Mouse (Mus musculus): ENCODE measurements around the gene Tlx2. TPM values are rescaled to one million over a fixed set of nuclear protein-coding genes. Genes with fewer than 3 reads are reported as not detected.

Gene Tlx2
- total and polyA plus RNA-seq, 3 experiments = not detected

DNA sequence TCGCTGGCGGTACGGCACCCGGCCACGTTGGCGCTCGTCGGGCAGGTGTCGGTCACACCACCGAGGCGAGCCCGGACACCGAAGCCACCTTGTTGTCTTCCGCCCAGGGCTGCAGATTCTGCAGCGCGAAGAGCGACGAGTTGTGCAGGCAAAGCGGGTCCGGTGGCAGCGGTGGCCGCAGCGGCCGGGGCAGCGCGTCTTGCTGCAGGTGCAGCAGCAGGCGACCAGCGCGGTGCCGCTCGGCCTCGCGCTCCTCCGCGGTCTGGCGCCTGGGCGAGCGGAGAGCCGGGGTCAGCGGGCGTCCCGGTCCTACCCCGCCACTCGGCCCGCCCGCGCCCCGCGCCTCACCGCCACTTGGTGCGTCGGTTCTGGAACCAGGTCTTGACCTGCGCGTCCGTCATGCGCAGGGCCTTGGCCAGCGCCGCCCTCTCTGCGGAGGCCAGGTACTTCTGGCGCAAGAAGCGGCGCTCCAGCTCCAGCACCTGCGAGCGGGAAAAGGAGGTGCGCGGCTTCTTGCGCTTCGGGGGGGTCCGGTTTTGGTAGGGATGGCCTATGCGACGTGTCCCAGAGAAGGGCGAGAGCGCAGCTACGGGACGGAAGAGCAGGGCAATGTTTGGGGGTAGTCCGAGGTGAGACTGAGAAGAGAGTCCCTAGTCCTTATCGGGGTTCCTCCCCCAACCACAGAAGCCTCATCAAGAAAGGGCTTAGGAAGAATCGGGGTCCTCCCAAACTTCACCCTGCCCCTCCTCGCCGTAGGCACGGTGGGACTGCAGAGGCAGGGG is 1.2 kb downstream of the Tlx2 start:
- Histone ChIP-seq H3K4me3 (replicated peaks in 1 of 3; ENCODE audit: low read depth in 2 of 3, low read length in 2 of 3, poor library complexity in 1 of 3) (no peak overlapping the region), H3K27me3 (replicated peaks) (no peaks in the 10 kb centered on the region), H3K9me3 (replicated peaks; ENCODE audit: low read length) (peaks cover 33% of the 10 kb centered on the region), H3K27ac (ENCODE audit: insufficient read depth, low read depth) (no peak overlapping the region), H3K79me2 (replicated peaks; ENCODE audit: control insufficient read depth, extremely low read depth, insufficient read depth, poor library complexity, severe bottlenecking) (no peaks in the 10 kb centered on the region), H3K4me2 (ENCODE audit: insufficient read depth, low read depth, poor library complexity, severe bottlenecking) (no peak overlapping the region), H3K4me1 (ENCODE audit: control insufficient read depth in 1 of 2, insufficient read depth in 2 of 2) (no peaks in the 10 kb centered on the region), H3K9ac (ENCODE audit: insufficient read depth, low read depth) (no peak overlapping the region), H3K36me3 (replicated peaks in 1 of 2; ENCODE audit: control insufficient read depth in 1 of 2, insufficient read depth in 1 of 2, low read length in 1 of 2) (peaks cover 0 to 26% of the 10 kb centered on the region in 2 experiments)
- in situ Hi-C loops (cut with MboI; ENCODE audit: low pct_ligation_motif_present, low pct_unique_long_range_greater_than_20kb, low sequenced_read_pairs) = no loop called here
- DNase-seq (ENCODE audit: extremely low read depth) = no peak
- TF ChIP-seq MAZ (IDR thresholded peaks at IDR 0.05; ENCODE audit: low read depth, low read length) = no peak
- TF ChIP-seq RCOR1 (conservative IDR thresholded peaks at IDR 0.05; ENCODE audit: low read depth, low read length) = no peak
- no peak for TF ChIP-seq CTCF (conservative IDR thresholded peaks at IDR 0.05 in 1 of 2, IDR thresholded peaks at IDR 0.05 in 1 of 2; ENCODE audit: low read depth in 2 of 2, low read length in 2 of 2)
- TF ChIP-seq ZKSCAN1 (IDR thresholded peaks at IDR 0.05; ENCODE audit: borderline replicate concordance, low read depth, low read length) = no peak
- no peak for TF ChIP-seq E2F4 (IDR thresholded peaks at IDR 0.05; ENCODE audit: insufficient replicate concordance, low read depth, low read length)
- no peak for TF ChIP-seq TBP (conservative IDR thresholded peaks at IDR 0.05; ENCODE audit: low read depth, low read length)
- TF ChIP-seq ZC3H11A (IDR thresholded peaks at IDR 0.05; ENCODE audit: low read depth, low read length) = no peak
- no peak for TF ChIP-seq HCFC1 (IDR thresholded peaks at IDR 0.05; ENCODE audit: low read depth, low read length)
- TF ChIP-seq MEF2A (IDR thresholded peaks at IDR 0.05; ENCODE audit: borderline replicate concordance, low read depth, low read length) = no peak
- TF ChIP-seq ZNF384 (IDR thresholded peaks at IDR 0.05; ENCODE audit: low read depth, low read length) = no peak
- no peak for TF ChIP-seq GABPA (IDR thresholded peaks at IDR 0.05; ENCODE audit: insufficient replicate concordance, low read depth, low read length)
- no peak for TF ChIP-seq ELF1 (IDR thresholded peaks at IDR 0.05; ENCODE audit: low read depth, low read length)
- dilution Hi-C loops (cut with MboI; ENCODE audit: extremely low pct_ligation_motif_present, extremely low pct_unique_long_range_greater_than_20kb, low sequenced_read_pairs) = no loop called here

DNA sequence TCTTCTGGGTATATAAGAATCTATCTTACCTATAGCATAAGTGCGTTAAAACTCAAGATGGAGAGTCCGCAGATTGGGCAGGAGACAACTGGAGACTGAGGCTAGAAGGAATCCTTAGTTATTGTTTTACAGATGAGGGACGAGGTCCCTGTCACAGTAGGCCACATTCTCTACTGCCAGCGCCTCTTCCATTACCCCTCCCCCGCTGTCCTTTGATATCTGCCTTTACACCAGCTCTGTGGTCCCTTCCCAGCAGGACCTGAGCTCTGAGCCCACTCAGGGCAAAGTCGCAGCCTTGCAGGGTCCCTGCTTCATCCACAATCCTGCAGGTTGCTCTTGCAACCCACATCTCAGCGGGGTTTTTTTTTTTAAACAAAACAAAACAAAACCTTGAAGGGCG is 1.9 kb downstream of the Tlx2 start:
- H3K79me2 ChIP-seq (replicated peaks; ENCODE audit: control insufficient read depth, extremely low read depth, insufficient read depth, poor library complexity, severe bottlenecking) = no peaks in the 10 kb centered on the region
- no peak overlapping the region for H3K4me3 ChIP-seq (replicated peaks in 1 of 3; ENCODE audit: low read depth in 2 of 3, low read length in 2 of 3, poor library complexity in 1 of 3)
- no peaks in the 10 kb centered on the region for H3K4me1 ChIP-seq (ENCODE audit: control insufficient read depth in 1 of 2, insufficient read depth in 2 of 2)
- TF ChIP-seq UBTF (IDR thresholded peaks at IDR 0.05; ENCODE audit: low read depth, low read length) = no peak
- TF ChIP-seq MAFK (IDR thresholded peaks at IDR 0.05; ENCODE audit: insufficient replicate concordance, low read length) = no peak
- no peak for DNase-seq (ENCODE audit: extremely low read depth)
- peaks cover 33% of the 10 kb centered on the region for H3K9me3 ChIP-seq (replicated peaks; ENCODE audit: low read length)
- dilution Hi-C loops (cut with MboI; ENCODE audit: extremely low pct_ligation_motif_present, extremely low pct_unique_long_range_greater_than_20kb, low sequenced_read_pairs) (no loop called here), in situ Hi-C loops (cut with MboI; ENCODE audit: low pct_ligation_motif_present, low pct_unique_long_range_greater_than_20kb, low sequenced_read_pairs) (no loop called here)
- H3K27ac ChIP-seq (ENCODE audit: insufficient read depth, low read depth) = no peak overlapping the region
- H3K4me2 ChIP-seq (ENCODE audit: insufficient read depth, low read depth, poor library complexity, severe bottlenecking) = no peak overlapping the region
- H3K27me3 ChIP-seq (replicated peaks) = no peaks in the 10 kb centered on the region
- no peak overlapping the region for H3K9ac ChIP-seq (ENCODE audit: insufficient read depth, low read depth)
- H3K36me3 ChIP-seq (replicated peaks in 1 of 2; ENCODE audit: control insufficient read depth in 1 of 2, insufficient read depth in 1 of 2, low read length in 1 of 2) = peaks cover 0 to 31% of the 10 kb centered on the region in 2 experiments

Measured in CH12.LX (cell line).